Mouse (Mus musculus): ENCODE data around the gene Wfdc10.
A peak's percentile ranks its signal among the peaks of the same experiment; 100 is the strongest.
"Not testable (repeated sequence)": the region's sequence is repeated elsewhere in the genome, so short reads cannot be mapped to it uniquely, and the experiment has no call there.

Wfdc10 gene

GRCm38 (mm10) chr2:164655858-164656257, at the start of gene Wfdc10:
Gene Wfdc10 (plus strand): TSS chr2:164656046.
- no peak for DNase-seq (ENCODE audit: low spot score in 2 of 2)

- DNase-seq (ENCODE audit: low spot score in 2 of 2), result no peak
Measured at GRCm38 (mm10) chr2:164608781-164609180, 47.1 kb upstream of the Wfdc10 start.

GRCm38 (mm10) chr2:164613471-164613870, 42.4 kb upstream of the Wfdc10 start, which contains the start of the genes Wfdc6b and Wfdc8:
Gene Wfdc6b (plus strand): TSS chr2:164613522.
Gene Wfdc8 (minus strand): TSS chr2:164613626.
- not testable (repeated sequence) for DNase-seq (ENCODE audit: low spot score in 2 of 2)

GRCm38 (mm10) chr2:164615386-164615785, 40.5 kb upstream of the Wfdc10 start:
- DNase-seq (ENCODE audit: low spot score in 2 of 2), result no peak

- no peak for DNase-seq (ENCODE audit: low spot score in 2 of 2)
Measured at GRCm38 (mm10) chr2:164619050-164619449, 36.8 kb upstream of the Wfdc10 start.

- DNase-seq (ENCODE audit: low spot score in 2 of 2), result no peak
Measured at GRCm38 (mm10) chr2:164621775-164622174, 34.1 kb upstream of the Wfdc10 start.

GRCm38 (mm10) chr2:164635266-164635665, 20.6 kb upstream of the Wfdc10 start:
- no peak for DNase-seq (ENCODE audit: low spot score in 2 of 2)

- DNase-seq (ENCODE audit: low spot score in 2 of 2), result no peak
Measured at GRCm38 (mm10) chr2:164638696-164639095, 17.1 kb upstream of the Wfdc10 start, which contains the start of gene Wfdc16. Gene Wfdc16 (minus strand): TSS chr2:164638796.

- DNase-seq (ENCODE audit: low spot score in 2 of 2), result no peak
Measured at GRCm38 (mm10) chr2:164641129-164641528, 14.7 kb upstream of the Wfdc10 start.

GRCm38 (mm10) chr2:164641881-164642673, 13.8 kb upstream of the Wfdc10 start:
- peak in 1 of 2 experiments; percentile 12 for DNase-seq (ENCODE audit: low spot score in 2 of 2)

GRCm38 (mm10) chr2:164656483-164656882, 637 bp downstream of the Wfdc10 start, which contains the start of gene Wfdc9:
Gene Wfdc9 (minus strand): TSS chr2:164656583.
- DNase-seq (ENCODE audit: low spot score in 2 of 2), result no peak

- no peak for DNase-seq (ENCODE audit: low spot score in 2 of 2)
Measured at GRCm38 (mm10) chr2:164664851-164665250, 9.0 kb downstream of the Wfdc10 start.

- no peak for DNase-seq (ENCODE audit: low spot score in 2 of 2)
Measured at GRCm38 (mm10) chr2:164670261-164670660, 14.4 kb downstream of the Wfdc10 start.

GRCm38 (mm10) chr2:164670938-164671337, 15.1 kb downstream of the Wfdc10 start:
- no peak for DNase-seq (ENCODE audit: low spot score in 2 of 2)

GRCm38 (mm10) chr2:164673987-164674386, 18.1 kb downstream of the Wfdc10 start, which contains the start of gene Wfdc11:
Gene Wfdc11 (minus strand): TSS chr2:164674087.
- peak; percentile 5 to 10 for DNase-seq (ENCODE audit: low spot score in 2 of 2)

GRCm38 (mm10) chr2:164676103-164676502, 20.3 kb downstream of the Wfdc10 start:
- DNase-seq (ENCODE audit: low spot score in 2 of 2), result no peak

- no peak for DNase-seq (ENCODE audit: low spot score in 2 of 2)
Measured at GRCm38 (mm10) chr2:164676916-164677685, 21.3 kb downstream of the Wfdc10 start.

GRCm38 (mm10) chr2:164678848-164679625, 23.2 kb downstream of the Wfdc10 start:
- DNase-seq (ENCODE audit: low spot score in 2 of 2), result peak; percentile 65 to 73

- no peak for DNase-seq (ENCODE audit: low spot score in 2 of 2)
Measured at GRCm38 (mm10) chr2:164679906-164680305, 24.1 kb downstream of the Wfdc10 start.

- DNase-seq (ENCODE audit: low spot score in 2 of 2), result no peak
Measured at GRCm38 (mm10) chr2:164684807-164685206, 29.0 kb downstream of the Wfdc10 start, which contains the start of gene Wfdc13. Gene Wfdc13 (plus strand): TSS chr2:164685107.

GRCm38 (mm10) chr2:164698201-164698600, 42.4 kb downstream of the Wfdc10 start, which contains the start of gene Spint4:
Gene Spint4 (plus strand): TSS chr2:164698501.
- no peak for DNase-seq (ENCODE audit: low spot score in 2 of 2)

Data from right cerebral cortex, adult 2 months (tissue).